Mouse (Mus musculus): ENCODE results near the gene Gm10837. TPM values are rescaled to one million over a fixed set of nuclear protein-coding genes. Genes with fewer than 3 reads are reported as not detected.

Gm10837 gene
- polyA plus RNA-seq, 1 experiment = not detected

- Histone ChIP-seq H3K27ac (ENCODE audit: insufficient read depth, low read length) (no peak overlapping the region), H3K27me3 (ENCODE audit: control insufficient read depth, insufficient read depth, low read length) (peaks cover 58% of the 10 kb centered on the region), H3K4me1 (ENCODE audit: control insufficient read depth, insufficient read depth, insufficient read length) (peaks cover 13% of the 10 kb centered on the region), H3K36me3 (ENCODE audit: control insufficient read depth, insufficient read depth, low read length) (no peaks in the 10 kb centered on the region), H3K4me3 (ENCODE audit: extremely low read depth, insufficient read depth, insufficient read length) (peak overlapping the region; percentile 26; the same call in 1 of the 2 replicates)
- DNase-seq (ENCODE audit: low read depth in 1 of 2, low spot score in 2 of 2) = no peak
- 1% methylated on average over 65 of the region's 65 CpGs for WGBS
- TF ChIP-seq CTCF (IDR thresholded peaks at IDR 0.05; ENCODE audit: extremely low read depth, insufficient read depth, insufficient read length, insufficient replicate concordance) (no peak), POLR2A (IDR thresholded peaks at IDR 0.05; ENCODE audit: low read depth, low read length) (no peak)
These were observed 14.8 kb upstream of the Gm10837 start for GRCm38 (mm10) chr14:122475557-122476040.

- TF ChIP-seq CTCF (IDR thresholded peaks at IDR 0.05; ENCODE audit: extremely low read depth, insufficient read depth, insufficient read length, insufficient replicate concordance) = no peak
- TF ChIP-seq POLR2A (IDR thresholded peaks at IDR 0.05; ENCODE audit: low read depth, low read length) = no peak
- 4% methylated on average over 62 of the region's 62 CpGs for WGBS
- H3K4me3 ChIP-seq (ENCODE audit: extremely low read depth, insufficient read depth, insufficient read length) = peak overlapping the region; percentile 13; the same call in 1 of the 2 replicates
- no peaks in the 10 kb centered on the region for H3K36me3 ChIP-seq (ENCODE audit: control insufficient read depth, insufficient read depth, low read length)
- no peak overlapping the region for H3K27ac ChIP-seq (ENCODE audit: insufficient read depth, low read length)
- H3K4me1 ChIP-seq (ENCODE audit: control insufficient read depth, insufficient read depth, insufficient read length) = peaks cover 13% of the 10 kb centered on the region
- DNase-seq (ENCODE audit: low read depth in 1 of 2, low spot score in 2 of 2) = no peak
- peaks cover 61% of the 10 kb centered on the region for H3K27me3 ChIP-seq (ENCODE audit: control insufficient read depth, insufficient read depth, low read length)
These were observed 14.2 kb upstream of the Gm10837 start for GRCm38 (mm10) chr14:122476041-122476821.

GRCm38 (mm10) chr14:122476822-122477215 lies 13.6 kb upstream of the Gm10837 start:
- Histone ChIP-seq H3K4me3 (ENCODE audit: extremely low read depth, insufficient read depth, insufficient read length) (no peak overlapping the region), H3K4me1 (ENCODE audit: control insufficient read depth, insufficient read depth, insufficient read length) (peaks cover 13% of the 10 kb centered on the region), H3K27me3 (ENCODE audit: control insufficient read depth, insufficient read depth, low read length) (peaks cover 61% of the 10 kb centered on the region), H3K27ac (ENCODE audit: insufficient read depth, low read length) (no peak overlapping the region), H3K36me3 (ENCODE audit: control insufficient read depth, insufficient read depth, low read length) (no peaks in the 10 kb centered on the region)
- TF ChIP-seq CTCF (IDR thresholded peaks at IDR 0.05; ENCODE audit: extremely low read depth, insufficient read depth, insufficient read length, insufficient replicate concordance) (no peak), POLR2A (IDR thresholded peaks at IDR 0.05; ENCODE audit: low read depth, low read length) (no peak)
- 7% methylated on average over 18 of the region's 18 CpGs for WGBS
- DNase-seq (ENCODE audit: low read depth in 1 of 2, low spot score in 2 of 2) = no peak

GRCm38 (mm10) chr14:122477261-122477671 lies 13.1 kb upstream of the Gm10837 start:
- H3K36me3 ChIP-seq (ENCODE audit: control insufficient read depth, insufficient read depth, low read length) = no peaks in the 10 kb centered on the region
- peaks cover 13% of the 10 kb centered on the region for H3K4me1 ChIP-seq (ENCODE audit: control insufficient read depth, insufficient read depth, insufficient read length)
- no peak overlapping the region for H3K27ac ChIP-seq (ENCODE audit: insufficient read depth, low read length)
- H3K27me3 ChIP-seq (ENCODE audit: control insufficient read depth, insufficient read depth, low read length) = peaks cover 61% of the 10 kb centered on the region
- H3K4me3 ChIP-seq (ENCODE audit: extremely low read depth, insufficient read depth, insufficient read length) = no peak overlapping the region
- 9% methylated on average over 20 of the region's 20 CpGs for WGBS
- TF ChIP-seq CTCF (IDR thresholded peaks at IDR 0.05; ENCODE audit: extremely low read depth, insufficient read depth, insufficient read length, insufficient replicate concordance) (no peak), POLR2A (IDR thresholded peaks at IDR 0.05; ENCODE audit: low read depth, low read length) (no peak)
- DNase-seq (ENCODE audit: low read depth in 1 of 2, low spot score in 2 of 2) = no peak

- WGBS = 4% methylated on average over 9 of the region's 9 CpGs
- no peaks in the 10 kb centered on the region for H3K36me3 ChIP-seq (ENCODE audit: control insufficient read depth, insufficient read depth, low read length)
- DNase-seq (ENCODE audit: low read depth in 1 of 2, low spot score in 2 of 2) = no peak
- no peak overlapping the region for H3K4me3 ChIP-seq (ENCODE audit: extremely low read depth, insufficient read depth, insufficient read length)
- H3K4me1 ChIP-seq (ENCODE audit: control insufficient read depth, insufficient read depth, insufficient read length) = peaks cover 13% of the 10 kb centered on the region
- TF ChIP-seq POLR2A (IDR thresholded peaks at IDR 0.05; ENCODE audit: low read depth, low read length) (no peak), CTCF (IDR thresholded peaks at IDR 0.05; ENCODE audit: extremely low read depth, insufficient read depth, insufficient read length, insufficient replicate concordance) (no peak)
- H3K27ac ChIP-seq (ENCODE audit: insufficient read depth, low read length) = no peak overlapping the region
- H3K27me3 ChIP-seq (ENCODE audit: control insufficient read depth, insufficient read depth, low read length) = peaks cover 66% of the 10 kb centered on the region
These were observed 12.3 kb upstream of the Gm10837 start for GRCm38 (mm10) chr14:122477971-122478573.

- WGBS = 6% methylated on average over 22 of the region's 22 CpGs
- Histone ChIP-seq H3K4me1 (ENCODE audit: control insufficient read depth, insufficient read depth, insufficient read length) (peaks cover 13% of the 10 kb centered on the region), H3K27ac (ENCODE audit: insufficient read depth, low read length) (no peak overlapping the region), H3K4me3 (ENCODE audit: extremely low read depth, insufficient read depth, insufficient read length) (no peak overlapping the region), H3K36me3 (ENCODE audit: control insufficient read depth, insufficient read depth, low read length) (no peaks in the 10 kb centered on the region), H3K27me3 (ENCODE audit: control insufficient read depth, insufficient read depth, low read length) (peaks cover 64% of the 10 kb centered on the region)
- no peak for DNase-seq (ENCODE audit: low read depth in 1 of 2, low spot score in 2 of 2)
- TF ChIP-seq CTCF (IDR thresholded peaks at IDR 0.05; ENCODE audit: extremely low read depth, insufficient read depth, insufficient read length, insufficient replicate concordance) (no peak), POLR2A (IDR thresholded peaks at IDR 0.05; ENCODE audit: low read depth, low read length) (no peak)
These were observed 11.8 kb upstream of the Gm10837 start for GRCm38 (mm10) chr14:122478574-122479011.
